Mouse (Mus musculus): Measurements from ENCODE around the gene Anxa2.

DNA sequence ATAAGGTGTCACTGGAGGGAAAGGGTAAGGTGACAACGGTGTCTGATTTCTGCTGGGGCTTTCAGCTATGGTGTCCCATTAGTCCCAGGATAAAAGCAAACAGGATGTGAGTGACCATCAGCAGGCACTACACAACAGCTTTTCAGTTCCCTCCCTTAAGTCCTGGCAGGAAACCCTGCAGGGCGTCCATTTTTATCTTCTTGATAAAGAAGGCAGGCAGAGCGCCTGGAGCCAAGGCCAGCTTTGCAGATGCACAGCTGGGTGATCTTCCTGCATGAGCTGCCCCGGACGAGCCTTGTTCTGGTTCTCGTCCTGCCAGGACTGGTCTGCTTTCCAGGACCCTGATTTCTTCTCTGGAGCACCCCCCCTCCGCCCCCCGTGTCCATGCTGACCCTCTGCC lies 35.1 kb downstream of the Anxa2 start:
- TF ChIP-seq ZC3H11A (IDR thresholded peaks at IDR 0.05; ENCODE audit: borderline replicate concordance, low read depth, low read length): no peak
- no peak for TF ChIP-seq HCFC1 (IDR thresholded peaks at IDR 0.05; ENCODE audit: borderline replicate concordance, insufficient read depth, low read length)
- no peak for TF ChIP-seq MAFK (IDR thresholded peaks at IDR 0.05; ENCODE audit: insufficient read depth, low read depth, low read length)
